Mouse (Mus musculus): ENCODE data around the gene Pir. TPM values are rescaled to one million over a fixed set of nuclear protein-coding genes. Genes with fewer than 3 reads are reported as not detected.

Gene Pir
- 19.1 and 23.0 TPM in 2 replicates for polyA plus RNA-seq (2012; ENCODE audit: insufficient read depth, insufficient read length, missing spikeins)

DNA sequence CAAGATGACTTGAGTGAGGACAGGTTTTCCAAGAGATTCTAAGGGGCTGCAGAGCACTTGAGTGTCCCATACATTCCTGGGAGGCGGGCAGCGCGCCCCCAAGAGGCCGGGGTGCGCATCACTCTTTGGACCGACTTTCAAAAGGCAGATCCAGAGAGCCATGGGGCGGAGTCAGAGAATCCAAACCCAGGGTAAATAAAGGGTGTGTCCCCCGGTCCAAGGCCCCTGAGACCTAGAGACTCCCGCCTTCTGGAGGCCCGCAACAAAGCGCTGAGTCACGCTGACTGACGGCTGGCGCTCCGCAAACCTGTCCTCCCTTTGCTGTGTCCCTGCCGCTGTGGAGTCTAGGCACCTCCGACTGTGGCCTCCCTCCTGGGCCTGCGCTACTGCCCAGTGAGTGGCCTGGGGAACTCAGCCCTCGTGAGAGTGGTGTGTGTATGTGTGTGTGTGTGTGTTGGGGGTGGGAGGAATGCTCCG, at the start of gene Pir:
Gene Pir, plus strand, starts transcription at position 87 of the 477 bp plus-strand sequence.
- Histone ChIP-seq H3K4me3 (ENCODE audit: insufficient read depth, low read depth, low read length) (peak within 1 kb of the TSS; percentile 58), H3K27ac (replicated peaks; ENCODE audit: low read depth, low read length) (peak within 1 kb of the TSS; percentile 15; the same call in 1 of the 2 replicates), H3K4me1 (ENCODE audit: control insufficient read depth, insufficient read depth, insufficient read length, low read length) (no peaks in the 10 kb centered on the region)

DNA sequence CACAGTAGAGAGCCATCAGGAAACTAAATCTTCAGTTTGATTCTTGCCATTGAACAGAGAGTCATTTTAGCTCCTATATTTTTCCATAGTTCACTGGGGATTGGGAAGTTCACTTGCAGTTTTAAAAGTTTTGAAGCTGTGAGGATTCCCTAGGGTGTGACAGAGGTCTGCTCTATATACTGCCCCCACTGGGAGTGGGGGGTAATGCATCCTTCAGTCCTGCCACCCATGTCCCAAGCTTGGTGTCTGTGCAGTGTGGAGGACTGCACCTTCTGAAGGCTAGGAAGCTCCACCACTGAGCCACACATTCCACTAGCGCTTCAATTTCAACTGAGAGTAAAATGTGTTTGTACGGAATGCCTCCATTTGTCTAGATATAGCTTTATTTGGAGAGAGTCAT, 47.2 kb upstream of the Pir start:
- Histone ChIP-seq H3K27ac (replicated peaks; ENCODE audit: low read depth, low read length) (no peak overlapping the region), H3K4me3 (ENCODE audit: insufficient read depth, low read depth, low read length) (no peak overlapping the region), H3K4me1 (ENCODE audit: control insufficient read depth, insufficient read depth, insufficient read length, low read length) (no peaks in the 10 kb centered on the region)

DNA sequence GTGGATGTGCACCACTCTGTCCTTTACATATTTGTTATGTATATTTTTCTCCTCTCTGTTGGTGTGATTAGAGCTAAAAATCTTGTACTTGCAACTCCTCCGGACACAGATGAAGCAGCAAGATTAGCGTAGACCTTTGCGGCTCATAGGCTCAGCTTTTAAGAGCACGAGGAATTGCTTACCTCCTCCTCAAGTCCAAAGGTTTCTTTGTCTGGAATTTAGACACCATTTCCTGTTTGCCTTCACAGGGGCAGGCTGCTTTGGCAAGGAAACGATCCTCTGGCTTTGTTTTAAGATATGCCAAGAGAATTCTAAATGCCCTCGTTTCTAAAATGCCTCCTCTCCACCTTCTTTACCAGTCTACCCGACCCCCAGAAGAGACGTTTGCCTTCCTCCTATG, 35.8 kb upstream of the Pir start:
- no peaks in the 10 kb centered on the region for H3K4me1 ChIP-seq (ENCODE audit: control insufficient read depth, insufficient read depth, insufficient read length, low read length)
- no peak overlapping the region for H3K27ac ChIP-seq (replicated peaks; ENCODE audit: low read depth, low read length)
- H3K4me3 ChIP-seq (ENCODE audit: insufficient read depth, low read depth, low read length) = no peak overlapping the region

DNA sequence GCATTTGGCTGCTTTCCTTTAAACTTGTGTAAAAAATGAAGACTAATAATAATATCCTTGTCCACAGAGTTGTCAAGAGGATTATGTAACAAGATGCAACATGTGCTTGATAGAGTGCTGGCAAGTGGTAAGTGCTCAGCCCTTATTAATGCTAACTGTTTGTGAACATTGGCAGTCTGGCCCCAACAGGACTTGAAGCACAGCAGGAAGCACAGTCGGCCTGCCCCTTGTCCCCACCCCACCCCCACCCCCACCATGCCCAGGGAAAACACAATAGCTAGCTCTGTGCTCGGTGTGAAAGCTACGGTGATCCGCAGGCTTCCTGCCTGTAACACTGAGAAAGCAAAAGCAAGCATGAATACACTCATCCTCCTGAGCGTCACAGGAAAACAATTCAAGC, 23.5 kb upstream of the Pir start:
- Histone ChIP-seq H3K4me3 (ENCODE audit: insufficient read depth, low read depth, low read length) (no peak overlapping the region), H3K27ac (replicated peaks; ENCODE audit: low read depth, low read length) (no peak overlapping the region), H3K4me1 (ENCODE audit: control insufficient read depth, insufficient read depth, insufficient read length, low read length) (no peaks in the 10 kb centered on the region)

- Histone ChIP-seq H3K4me1 (ENCODE audit: control insufficient read depth, insufficient read depth, insufficient read length, low read length) (no peaks in the 10 kb centered on the region), H3K27ac (replicated peaks; ENCODE audit: low read depth, low read length) (no peak overlapping the region), H3K4me3 (ENCODE audit: insufficient read depth, low read depth, low read length) (no peak overlapping the region)
Measured at GRCm38 (mm10) chrX:164246722-164247121, 22.4 kb upstream of the Pir start.

- no peaks in the 10 kb centered on the region for H3K4me1 ChIP-seq (ENCODE audit: control insufficient read depth, insufficient read depth, insufficient read length, low read length)
- no peak overlapping the region for H3K4me3 ChIP-seq (ENCODE audit: insufficient read depth, low read depth, low read length)
- no peak overlapping the region for H3K27ac ChIP-seq (replicated peaks; ENCODE audit: low read depth, low read length)
Measured at GRCm38 (mm10) chrX:164256527-164256926, 12.6 kb upstream of the Pir start.

DNA sequence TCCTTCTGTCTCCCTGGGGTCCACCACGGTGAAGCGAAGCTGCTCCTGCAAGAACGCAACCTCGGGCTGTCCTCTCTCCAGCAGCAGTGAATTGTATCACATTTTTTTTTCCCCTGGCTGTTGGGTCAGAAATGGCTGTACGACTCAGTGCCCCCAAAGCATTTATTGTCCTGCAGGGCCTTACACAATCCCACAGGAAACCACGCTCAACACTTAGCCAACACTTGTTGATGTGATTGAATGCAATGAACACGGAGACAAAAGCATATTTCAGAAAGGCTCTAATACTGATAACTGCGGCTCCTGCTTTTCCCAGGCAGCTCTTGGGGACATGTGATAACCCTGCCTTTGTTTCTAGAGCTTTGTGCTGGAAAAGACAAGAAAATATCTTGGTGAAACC, 11.1 kb upstream of the Pir start, which contains the start of gene Bmx:
Gene Bmx, minus strand, starts transcription at position 137 of the 400 bp plus-strand sequence.
- no peaks in the 10 kb centered on the region for H3K4me1 ChIP-seq (ENCODE audit: control insufficient read depth, insufficient read depth, insufficient read length, low read length)
- peak within 1 kb of the TSS; percentile 25; the same call in 1 of the 2 replicates for H3K4me3 ChIP-seq (ENCODE audit: insufficient read depth, low read depth, low read length)
- H3K27ac ChIP-seq (replicated peaks; ENCODE audit: low read depth, low read length) = peak within 1 kb of the TSS; percentile 14

- Histone ChIP-seq H3K4me1 (ENCODE audit: control insufficient read depth, insufficient read depth, insufficient read length, low read length) (no peaks in the 10 kb centered on the region), H3K27ac (replicated peaks; ENCODE audit: low read depth, low read length) (0 out of 2 replicates have a peak overlapping the region, but pooled peaks have one; percentile 3), H3K4me3 (ENCODE audit: insufficient read depth, low read depth, low read length) (no peak overlapping the region)
Measured at GRCm38 (mm10) chrX:164258662-164259061, 10.5 kb upstream of the Pir start.

GRCm38 (mm10) chrX:164262286-164262685, 6.9 kb upstream of the Pir start:
- Histone ChIP-seq H3K27ac (replicated peaks; ENCODE audit: low read depth, low read length) (no peak overlapping the region), H3K4me3 (ENCODE audit: insufficient read depth, low read depth, low read length) (no peak overlapping the region), H3K4me1 (ENCODE audit: control insufficient read depth, insufficient read depth, insufficient read length, low read length) (no peaks in the 10 kb centered on the region)

GRCm38 (mm10) chrX:164264861-164265260, 4.3 kb upstream of the Pir start:
- H3K4me1 ChIP-seq (ENCODE audit: control insufficient read depth, insufficient read depth, insufficient read length, low read length) = no peaks in the 10 kb centered on the region
- H3K4me3 ChIP-seq (ENCODE audit: insufficient read depth, low read depth, low read length) = no peak overlapping the region
- no peak overlapping the region for H3K27ac ChIP-seq (replicated peaks; ENCODE audit: low read depth, low read length)

DNA sequence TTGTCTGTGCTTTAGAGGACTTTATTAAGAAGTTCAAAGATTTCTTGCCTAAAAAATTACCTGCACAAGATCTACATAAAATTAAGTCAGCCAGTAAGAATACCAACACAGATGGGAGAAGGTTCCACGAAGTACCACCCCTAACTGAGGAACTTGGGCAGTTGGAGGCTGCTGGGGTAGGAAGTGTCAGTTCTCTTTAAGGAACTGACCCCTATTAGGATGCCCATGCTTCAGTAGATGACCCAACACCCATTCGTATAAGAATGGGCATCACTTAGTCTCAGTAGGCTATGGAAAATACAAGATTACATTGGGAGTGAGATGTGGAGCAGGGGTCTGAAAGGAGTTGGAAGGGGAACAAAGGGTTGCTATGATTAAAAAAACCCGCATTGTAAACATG, 1.4 kb downstream of the Pir start:
- Histone ChIP-seq H3K4me3 (ENCODE audit: insufficient read depth, low read depth, low read length) (no peak overlapping the region), H3K4me1 (ENCODE audit: control insufficient read depth, insufficient read depth, insufficient read length, low read length) (no peaks in the 10 kb centered on the region), H3K27ac (replicated peaks; ENCODE audit: low read depth, low read length) (no peak overlapping the region)

- Histone ChIP-seq H3K27ac (replicated peaks; ENCODE audit: low read depth, low read length) (no peak overlapping the region), H3K4me3 (ENCODE audit: insufficient read depth, low read depth, low read length) (no peak overlapping the region), H3K4me1 (ENCODE audit: control insufficient read depth, insufficient read depth, insufficient read length, low read length) (no peaks in the 10 kb centered on the region)
Measured at GRCm38 (mm10) chrX:164275536-164275935, 6.4 kb downstream of the Pir start.

GRCm38 (mm10) chrX:164280918-164281647, 11.9 kb downstream of the Pir start:
- H3K4me1 ChIP-seq (ENCODE audit: control insufficient read depth, insufficient read depth, insufficient read length, low read length) = no peaks in the 10 kb centered on the region
- no peak overlapping the region for H3K27ac ChIP-seq (replicated peaks; ENCODE audit: low read depth, low read length)
- H3K4me3 ChIP-seq (ENCODE audit: insufficient read depth, low read depth, low read length) = no peak overlapping the region

DNA sequence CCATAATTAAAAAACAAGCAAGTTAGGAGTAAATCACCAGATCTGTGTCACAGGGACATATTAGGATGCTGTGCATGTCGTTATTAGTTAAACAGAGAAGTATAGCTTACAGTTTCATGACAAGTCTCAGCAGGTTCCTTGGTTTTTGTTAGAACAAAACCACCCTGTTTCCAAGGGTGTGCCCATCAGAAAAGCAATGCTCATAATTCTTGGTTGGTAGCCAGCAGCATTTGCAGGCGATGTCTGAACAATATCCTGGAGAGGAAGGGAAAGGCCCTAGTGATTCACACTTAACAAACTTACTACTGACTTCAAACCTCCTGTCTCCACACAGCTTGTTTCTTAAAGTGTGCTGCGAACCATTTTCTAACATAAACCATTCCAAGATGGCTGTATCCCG, 14.6 kb downstream of the Pir start:
- no peak overlapping the region for H3K27ac ChIP-seq (replicated peaks; ENCODE audit: low read depth, low read length)
- no peak overlapping the region for H3K4me3 ChIP-seq (ENCODE audit: insufficient read depth, low read depth, low read length)
- H3K4me1 ChIP-seq (ENCODE audit: control insufficient read depth, insufficient read depth, insufficient read length, low read length) = no peaks in the 10 kb centered on the region

GRCm38 (mm10) chrX:164287077-164287476, 17.9 kb downstream of the Pir start:
- Histone ChIP-seq H3K4me3 (ENCODE audit: insufficient read depth, low read depth, low read length) (no peak overlapping the region), H3K27ac (replicated peaks; ENCODE audit: low read depth, low read length) (no peak overlapping the region), H3K4me1 (ENCODE audit: control insufficient read depth, insufficient read depth, insufficient read length, low read length) (no peaks in the 10 kb centered on the region)

- H3K4me3 ChIP-seq (ENCODE audit: insufficient read depth, low read depth, low read length) = no peak overlapping the region
- H3K27ac ChIP-seq (replicated peaks; ENCODE audit: low read depth, low read length) = no peak overlapping the region; the same call in 1 of the 2 replicates
Measured at GRCm38 (mm10) chrX:164291147-164291546, 22.0 kb downstream of the Pir start.

More at GRCm38 (mm10) chrX:164291147-164291546, 22.0 kb downstream of the Pir start:
- no peaks in the 10 kb centered on the region for H3K4me1 ChIP-seq (ENCODE audit: control insufficient read depth, insufficient read depth, insufficient read length, low read length)
